12 mouse cellular contexts compared by ENCODE assay signal in genomic region chr1:35759010-35759409, GRCm38 (mm10).
DNase-seq lines count a peak whose midpoint lies in the region; ATAC-seq and TF ChIP-seq lines count a peak whose summit lies in the region.
"Had no signal": no experiment of that assay in that cellular context is flagged by ENCODE, and none has a peak within 500 bp of the region (broad histone marks: within the 10 kb centered on the region; RNA-seq: fewer than 3 reads in every experiment).

No protein-coding gene starts in this region.

- no peak for TF ChIP-seq POLR2A in cortical plate, adult 2 months (IDR thresholded peaks at IDR 0.05; ENCODE audit: extremely low read depth, insufficient read depth, low read length)

- DNase-seq in brain, adult 2 months (ENCODE audit: low read depth, low spot score), result peak; percentile 87
- peak; percentile 53 to 66 for DNase-seq in layer of hippocampus, adult 2 months (ENCODE audit: low spot score in 2 of 2)
- DNase-seq in limb, embryonic 11.5 days (ENCODE audit: low spot score), result peak; percentile 32
- DNase-seq in lung, adult 18-20 months, result no peak
- DNase-seq in neural tube, embryonic 10.5 days (ENCODE audit: extremely low spot score, low spot score), result no peak
- DNase-seq: cerebellum, adult 8-10 months; lung, postnatal 36 days had no signal

- H3K9ac ChIP-seq in limb, embryonic 11.5 days (ENCODE audit: low read length), result no peak overlapping the region
- no peak overlapping the region for H3K9ac ChIP-seq in hindbrain, embryonic 12.5 days
- H3K9ac ChIP-seq: hindbrain, embryonic 15.5 days had no signal

- H3K4me1 ChIP-seq in cortical plate, adult 2 months (ENCODE audit: control insufficient read depth, insufficient read depth, low read length), result peaks cover 6% of the 10 kb centered on the region
- H3K4me1 ChIP-seq in limb, embryonic 11.5 days (ENCODE audit: control insufficient read depth, insufficient read depth, low read length), result no peaks in the 10 kb centered on the region
- no peaks in the 10 kb centered on the region for H3K4me1 ChIP-seq in hindbrain, embryonic 12.5 days
- H3K4me1 ChIP-seq: hindbrain, embryonic 15.5 days had no signal

- H3K36me3 ChIP-seq in limb, embryonic 11.5 days (ENCODE audit: control insufficient read depth, insufficient read depth, low read length), result no peaks in the 10 kb centered on the region
- H3K36me3 ChIP-seq in hindbrain, embryonic 12.5 days, result no peaks in the 10 kb centered on the region
- H3K36me3 ChIP-seq: G1E; hindbrain, embryonic 15.5 days had no signal

- no peak for ATAC-seq in limb, embryonic 11.5 days (ENCODE audit: insufficient number of reproducible peaks, low FRiP score, low TSS enrichment, low read depth)
- ATAC-seq in hindbrain, embryonic 12.5 days (ENCODE audit: low FRiP score), result no peak
- ATAC-seq: forebrain, embryonic 16.5 days had no signal

- no peak overlapping the region for H3K4me3 ChIP-seq in cortical plate, adult 2 months (ENCODE audit: insufficient read depth, low read length)
- H3K4me3 ChIP-seq in layer of hippocampus, adult 2 months, result no peak overlapping the region
- no peak overlapping the region for H3K4me3 ChIP-seq in limb, embryonic 11.5 days (ENCODE audit: low read depth, low read length)
- no peak overlapping the region for H3K4me3 ChIP-seq in hindbrain, embryonic 12.5 days
- H3K4me3 ChIP-seq: hindbrain, embryonic 15.5 days had no signal

- peak overlapping the region; percentile 80 for H3K27ac ChIP-seq in cortical plate, adult 2 months (ENCODE audit: insufficient read depth, low read length)
- H3K27ac ChIP-seq in layer of hippocampus, adult 2 months, result peak overlapping the region; percentile 80
- H3K27ac ChIP-seq in limb, embryonic 11.5 days (replicated peaks; ENCODE audit: low read depth, low read length), result no peak overlapping the region
- no peak overlapping the region for H3K27ac ChIP-seq in hindbrain, embryonic 12.5 days
- H3K27ac ChIP-seq: hindbrain, embryonic 15.5 days had no signal

- no peak for TF ChIP-seq CTCF in cortical plate, adult 2 months (IDR thresholded peaks at IDR 0.05; ENCODE audit: extremely low read depth, insufficient read depth, low read length)
- TF ChIP-seq CTCF in layer of hippocampus, adult 2 months (conservative IDR thresholded peaks at IDR 0.05), result no peak

- H3K9me3 ChIP-seq in limb, embryonic 11.5 days (ENCODE audit: control insufficient read depth, low read length), result no peaks in the 10 kb centered on the region
- H3K9me3 ChIP-seq in hindbrain, embryonic 12.5 days (replicated peaks), result no peaks in the 10 kb centered on the region
- H3K9me3 ChIP-seq: G1E; hindbrain, embryonic 15.5 days had no signal

- H3K27me3 ChIP-seq in limb, embryonic 11.5 days (ENCODE audit: control insufficient read depth, insufficient read depth, low read length), result no peaks in the 10 kb centered on the region
- H3K27me3 ChIP-seq in hindbrain, embryonic 12.5 days, result no peaks in the 10 kb centered on the region
- H3K27me3 ChIP-seq: hindbrain, embryonic 15.5 days had no signal

- no peak overlapping the region for H3K4me2 ChIP-seq in limb, embryonic 11.5 days (ENCODE audit: low read depth, severe bottlenecking)
- no peak overlapping the region for H3K4me2 ChIP-seq in hindbrain, embryonic 12.5 days (replicated peaks)
- H3K4me2 ChIP-seq: hindbrain, embryonic 15.5 days had no signal

- 52% methylated on average over 12 of the region's 12 CpGs for WGBS in limb, embryonic 11.5 days
- WGBS in hindbrain, embryonic 12.5 days, result 81% methylated on average over 12 of the region's 12 CpGs

Comparison
In these comparisons a context has a peak if more than half of its experiments do, and no peak if none do; other contexts are left out.
1. DNase-seq: peak in brain, adult 2 months (single experiment), layer of hippocampus, adult 2 months (2 of 2) and limb, embryonic 11.5 days (single experiment); none in lung, adult 18-20 months (0 of 2) and neural tube, embryonic 10.5 days (single experiment).
2. H3K27ac ChIP-seq: peak in cortical plate, adult 2 months (single experiment) and layer of hippocampus, adult 2 months (single experiment); none in limb, embryonic 11.5 days (single experiment) and hindbrain, embryonic 12.5 days (single experiment).